Mouse (Mus musculus): ENCODE results near the gene Rai2.

DNA sequence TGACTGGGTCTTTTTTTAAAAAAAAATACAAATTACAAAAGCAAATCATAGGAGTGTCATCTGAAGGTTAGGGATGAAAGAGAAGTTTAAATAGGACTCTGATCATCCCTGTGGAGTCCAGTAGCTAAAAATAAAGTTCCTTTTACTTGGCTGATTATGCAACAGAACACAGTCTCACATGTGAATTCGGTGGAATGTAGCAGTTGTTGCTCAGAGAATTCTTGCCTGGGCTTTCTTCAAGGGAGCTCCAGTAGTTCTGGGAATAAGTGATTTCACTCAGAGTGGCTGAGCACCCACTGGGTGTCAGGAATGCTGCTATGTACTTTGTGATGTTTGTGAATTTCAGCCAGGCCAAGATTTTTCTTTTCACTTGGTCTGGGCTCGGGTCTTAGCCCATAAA lies 30.5 kb downstream of the Rai2 start:
- no peak for TF ChIP-seq CTCF (IDR thresholded peaks at IDR 0.05; ENCODE audit: low read depth)
- TF ChIP-seq EP300 (IDR thresholded peaks at IDR 0.05; ENCODE audit: low read depth) = no peak

Data from heart, postnatal 0 days (tissue).